Mouse (Mus musculus) testis, adult 2 months (tissue): ENCODE measurements at regions not wholly inside any gene's neighbourhood (a gene's known extent, or its start where the extent isn't known, plus 50 kb on each side); places are given as distances from the start of the nearest gene placed in this dataset.

ENCODE experiments used
- CTCF ChIP-seq: fragments of 200-500 bp; IDR thresholded peaks from 2 replicates; pipeline ENCODE4 v1.5.1; 2012; ENCODE audit warnings: low read depth, mild to moderate bottlenecking, inconsistent platforms, low read length, moderate library complexity; ENCODE audit not compliant: control insufficient read depth, insufficient read depth, insufficient replicate concordance
- POLR2A ChIP-seq: fragments of 200-500 bp; IDR thresholded peaks from 2 replicates; pipeline ENCODE4 v1.6.1; 2012; ENCODE audit warnings: low read depth, mild to moderate bottlenecking, inconsistent platforms, low read length, moderate library complexity; ENCODE audit not compliant: control insufficient read depth

DNA sequence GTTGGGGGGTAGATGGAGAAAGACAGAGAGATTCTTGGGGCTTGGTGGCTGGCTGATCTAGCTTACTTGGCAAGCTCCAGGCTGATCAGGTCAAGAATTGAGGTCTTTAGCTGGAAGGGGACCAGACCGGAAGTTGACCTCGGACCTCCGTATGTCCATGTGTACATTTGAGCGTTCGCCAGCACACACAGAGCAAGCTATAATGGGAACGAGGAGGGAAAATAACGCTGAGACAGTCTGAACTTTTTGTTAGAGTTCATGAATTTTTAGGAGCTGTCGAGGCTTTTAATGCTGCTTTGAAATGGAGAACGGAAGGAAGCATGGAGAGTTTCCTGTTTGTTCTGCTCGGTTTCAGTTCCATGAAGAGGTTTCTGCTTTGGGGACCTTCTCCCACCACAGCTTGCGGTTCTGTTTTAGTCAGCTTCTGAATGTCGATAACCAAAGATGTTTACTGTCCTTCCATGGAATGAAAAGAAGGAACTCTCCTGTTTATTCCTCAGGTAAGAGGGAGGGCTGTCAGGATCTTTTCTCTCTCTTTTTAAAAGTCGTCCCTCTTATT is 226.0 kb upstream of the Pkn2 start:
- TF ChIP-seq CTCF (no peak), POLR2A (no peak)
